9 mouse cellular contexts compared by ENCODE assay signal in the genomic region with DNA sequence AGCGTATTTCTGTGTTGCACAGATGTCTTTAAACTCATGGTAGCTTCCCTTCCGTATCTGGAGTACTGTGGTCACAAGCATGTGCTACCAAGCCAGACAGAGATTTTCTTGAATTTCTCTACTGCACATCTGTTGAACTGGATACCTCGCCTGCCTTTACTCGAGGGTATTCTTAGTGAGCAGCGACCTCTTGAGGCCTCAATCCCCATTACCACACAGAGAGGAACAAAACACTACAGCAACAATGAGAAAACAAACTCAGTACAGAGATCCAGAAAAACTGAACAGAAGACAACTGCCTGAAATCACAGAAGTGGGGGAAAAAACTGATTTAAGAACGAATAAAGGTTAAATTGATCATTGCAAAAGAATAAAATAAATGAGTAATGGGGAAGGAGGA.
DNase-seq lines count a peak whose midpoint lies in the region; ATAC-seq and TF ChIP-seq lines count a peak whose summit lies in the region.
"Had no signal": no experiment of that assay in that cellular context is flagged by ENCODE, and none has a peak within 500 bp of the region (broad histone marks: within the 10 kb centered on the region; RNA-seq: fewer than 3 reads in every experiment).

No protein-coding gene starts in this region.

- no peak for DNase-seq in layer of hippocampus, adult 2 months (ENCODE audit: low spot score in 2 of 2)
- DNase-seq in layer of hippocampus, adult 9-10 months (ENCODE audit: low spot score) = no peak
- DNase-seq in WW6 (ENCODE audit: low read depth, low spot score) = peak; percentile 16
- peak; percentile 60 for DNase-seq in limb, embryonic 11.5 days (ENCODE audit: low spot score)
- no peak for DNase-seq in cerebellum, adult 9-10 months
- no peak for DNase-seq in gastrocnemius, adult 18-20 months (ENCODE audit: low spot score)
- DNase-seq: cerebellum, adult 11 months had no signal

- H3K4me2 ChIP-seq in limb, embryonic 11.5 days (ENCODE audit: low read depth, severe bottlenecking) = no peak overlapping the region
- H3K4me2 ChIP-seq: limb, embryonic 15.5 days had no signal

- WGBS in limb, embryonic 11.5 days = 28% methylated on average over 6 of the region's 6 CpGs

- H3K27ac ChIP-seq in layer of hippocampus, adult 2 months = no peak overlapping the region
- H3K27ac ChIP-seq in limb, embryonic 11.5 days (replicated peaks; ENCODE audit: low read depth, low read length) = no peak overlapping the region
- H3K27ac ChIP-seq: limb, embryonic 15.5 days had no signal

- H3K4me3 ChIP-seq in layer of hippocampus, adult 2 months = no peak overlapping the region
- no peak overlapping the region for H3K4me3 ChIP-seq in E14TG2a.4 (replicated peaks; ENCODE audit: low read length)
- no peak overlapping the region for H3K4me3 ChIP-seq in limb, embryonic 11.5 days (ENCODE audit: low read depth, low read length)
- H3K4me3 ChIP-seq: limb, embryonic 15.5 days had no signal

- TF ChIP-seq CTCF in layer of hippocampus, adult 2 months (conservative IDR thresholded peaks at IDR 0.05) = peak; percentile 31
- TF ChIP-seq CTCF in E14TG2a.4 (conservative IDR thresholded peaks at IDR 0.05; ENCODE audit: low read length) = peak; percentile 56

- ATAC-seq in limb, embryonic 11.5 days (ENCODE audit: insufficient number of reproducible peaks, low FRiP score, low TSS enrichment, low read depth) = no peak

- no peaks in the 10 kb centered on the region for H3K36me3 ChIP-seq in E14TG2a.4 (ENCODE audit: insufficient read depth, low read length)
- no peaks in the 10 kb centered on the region for H3K36me3 ChIP-seq in limb, embryonic 11.5 days (ENCODE audit: control insufficient read depth, insufficient read depth, low read length)
- H3K36me3 ChIP-seq: limb, embryonic 15.5 days had no signal

- H3K4me1 ChIP-seq in E14TG2a.4 (replicated peaks; ENCODE audit: low read depth, low read length) = no peaks in the 10 kb centered on the region
- no peaks in the 10 kb centered on the region for H3K4me1 ChIP-seq in limb, embryonic 11.5 days (ENCODE audit: control insufficient read depth, insufficient read depth, low read length)
- H3K4me1 ChIP-seq: limb, embryonic 15.5 days had no signal

- H3K9me3 ChIP-seq in E14TG2a.4 (ENCODE audit: low read length) = no peaks in the 10 kb centered on the region
- no peaks in the 10 kb centered on the region for H3K9me3 ChIP-seq in limb, embryonic 11.5 days (ENCODE audit: control insufficient read depth, low read length)
- H3K9me3 ChIP-seq: limb, embryonic 15.5 days had no signal

- H3K9ac ChIP-seq in limb, embryonic 11.5 days (ENCODE audit: low read length) = no peak overlapping the region
- H3K9ac ChIP-seq: limb, embryonic 15.5 days had no signal

- no peaks in the 10 kb centered on the region for H3K27me3 ChIP-seq in E14TG2a.4 (ENCODE audit: insufficient read depth, low read length)
- no peaks in the 10 kb centered on the region for H3K27me3 ChIP-seq in limb, embryonic 11.5 days (ENCODE audit: control insufficient read depth, insufficient read depth, low read length)
- H3K27me3 ChIP-seq: limb, embryonic 15.5 days had no signal

Comparison
In these comparisons a context has a peak if more than half of its experiments do, and no peak if none do; other contexts are left out.
1. DNase-seq: peak in WW6 (single experiment) and limb, embryonic 11.5 days (single experiment); none in layer of hippocampus, adult 2 months (0 of 2), layer of hippocampus, adult 9-10 months (single experiment), cerebellum, adult 9-10 months (single experiment) and gastrocnemius, adult 18-20 months (single experiment).